Mouse (Mus musculus): ENCODE measurements around the gene Cnnm2.

DNA sequence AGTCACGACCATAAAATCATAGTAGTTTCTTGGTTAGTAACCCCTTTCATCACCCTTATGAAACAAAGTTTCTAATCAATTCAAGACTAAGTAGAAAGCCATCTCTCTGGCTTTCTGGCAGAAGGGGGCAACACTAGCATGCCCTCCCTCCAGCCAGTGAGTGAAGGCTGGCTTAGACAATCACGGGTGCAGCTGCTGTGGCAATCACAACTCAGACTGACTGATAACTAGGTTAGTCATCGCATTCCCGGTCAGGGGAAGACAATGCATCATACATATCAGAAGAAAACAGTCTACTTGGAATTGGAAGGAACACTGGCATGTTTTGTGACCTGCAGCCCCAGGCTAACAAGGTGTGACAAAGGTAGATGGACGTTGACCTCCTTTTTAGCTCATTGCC lies 138.5 kb downstream of the Cnnm2 start:
- no peak for TF ChIP-seq CTCF (IDR thresholded peaks at IDR 0.05; ENCODE audit: extremely low read depth, insufficient read depth, low read length)
- no peak for TF ChIP-seq POLR2A (IDR thresholded peaks at IDR 0.05; ENCODE audit: extremely low read depth, insufficient read depth, low read length)

Measured in cortical plate, adult 2 months (tissue).